Mouse (Mus musculus): ENCODE measurements around the gene Zswim1. TPM values are rescaled to one million over a fixed set of nuclear protein-coding genes. Genes with fewer than 3 reads are reported as not detected.

Gene Zswim1
- polyA plus RNA-seq (2015; fragmentation: Nextera tagmentation; extraction: Ambion mirVana): 26.1 and 32.7 TPM in 2 replicates

- peaks cover 20% of the 10 kb centered on the region for H3K36me3 ChIP-seq (ENCODE audit: control insufficient read depth, insufficient read depth, low read length)
- under 1% methylated on average over 32 of the region's 32 CpGs for WGBS
- H3K27ac ChIP-seq (ENCODE audit: low read depth, low read length): peak within 1 kb of the TSS; percentile 95
- no peaks in the 10 kb centered on the region for H3K9me3 ChIP-seq (ENCODE audit: control insufficient read depth, low read length)
- no peaks in the 10 kb centered on the region for H3K27me3 ChIP-seq (replicated peaks; ENCODE audit: control insufficient read depth, insufficient read depth, low read length)
- ATAC-seq: peak; percentile 100
- H3K9ac ChIP-seq (ENCODE audit: low read depth, low read length): peak within 1 kb of the TSS; percentile 86
- peak within 1 kb of the TSS; percentile 67 for H3K4me2 ChIP-seq (ENCODE audit: low read length)
- H3K4me3 ChIP-seq (ENCODE audit: low read length): peak within 1 kb of the TSS; percentile 83
- peaks cover 9% of the 10 kb centered on the region for H3K4me1 ChIP-seq (ENCODE audit: control insufficient read depth, insufficient read depth, low read depth, low read length)
Measured at GRCm38 (mm10) chr2:164822636-164823165, at the start of gene Zswim1. Gene Zswim1, plus strand, starts transcription at chr2:164822686.

GRCm38 (mm10) chr2:164773229-164773988 is 49.1 kb upstream of the Zswim1 start:
- H3K9me3 ChIP-seq (ENCODE audit: control insufficient read depth, low read length): no peaks in the 10 kb centered on the region
- no peaks in the 10 kb centered on the region for H3K36me3 ChIP-seq (ENCODE audit: control insufficient read depth, insufficient read depth, low read length)
- no peak overlapping the region for H3K4me2 ChIP-seq (ENCODE audit: low read length)
- peaks cover 6% of the 10 kb centered on the region for H3K4me1 ChIP-seq (ENCODE audit: control insufficient read depth, insufficient read depth, low read depth, low read length)
- H3K27ac ChIP-seq (ENCODE audit: low read depth, low read length): no peak overlapping the region
- H3K27me3 ChIP-seq (replicated peaks; ENCODE audit: control insufficient read depth, insufficient read depth, low read length): no peaks in the 10 kb centered on the region
- H3K9ac ChIP-seq (ENCODE audit: low read depth, low read length): no peak overlapping the region
- WGBS: 80% methylated on average over 14 of the region's 14 CpGs
- ATAC-seq: no peak
- H3K4me3 ChIP-seq (ENCODE audit: low read length): no peak overlapping the region

- no peak overlapping the region for H3K4me3 ChIP-seq (ENCODE audit: low read length)
- H3K27me3 ChIP-seq (replicated peaks; ENCODE audit: control insufficient read depth, insufficient read depth, low read length): no peaks in the 10 kb centered on the region
- WGBS: 82% methylated on average over 5 of the region's 5 CpGs
- no peak overlapping the region for H3K4me2 ChIP-seq (ENCODE audit: low read length)
- ATAC-seq: no peak
- no peak overlapping the region for H3K27ac ChIP-seq (ENCODE audit: low read depth, low read length)
- H3K9me3 ChIP-seq (ENCODE audit: control insufficient read depth, low read length): no peaks in the 10 kb centered on the region
- peaks cover 6% of the 10 kb centered on the region for H3K4me1 ChIP-seq (ENCODE audit: control insufficient read depth, insufficient read depth, low read depth, low read length)
- H3K9ac ChIP-seq (ENCODE audit: low read depth, low read length): no peak overlapping the region
- no peaks in the 10 kb centered on the region for H3K36me3 ChIP-seq (ENCODE audit: control insufficient read depth, insufficient read depth, low read length)
Measured at GRCm38 (mm10) chr2:164773989-164774364, 48.5 kb upstream of the Zswim1 start.

GRCm38 (mm10) chr2:164776130-164776529 is 46.4 kb upstream of the Zswim1 start:
- Histone ChIP-seq H3K9ac (ENCODE audit: low read depth, low read length) (no peak overlapping the region), H3K4me2 (ENCODE audit: low read length) (no peak overlapping the region), H3K36me3 (ENCODE audit: control insufficient read depth, insufficient read depth, low read length) (no peaks in the 10 kb centered on the region), H3K4me3 (ENCODE audit: low read length) (no peak overlapping the region), H3K27me3 (replicated peaks; ENCODE audit: control insufficient read depth, insufficient read depth, low read length) (no peaks in the 10 kb centered on the region), H3K9me3 (ENCODE audit: control insufficient read depth, low read length) (no peaks in the 10 kb centered on the region), H3K27ac (ENCODE audit: low read depth, low read length) (no peak overlapping the region), H3K4me1 (ENCODE audit: control insufficient read depth, insufficient read depth, low read depth, low read length) (no peaks in the 10 kb centered on the region)
- no peak for ATAC-seq
- 91% methylated on average over 6 of the region's 6 CpGs for WGBS

GRCm38 (mm10) chr2:164776801-164777200 is 45.7 kb upstream of the Zswim1 start:
- no peak overlapping the region for H3K4me2 ChIP-seq (ENCODE audit: low read length)
- no peaks in the 10 kb centered on the region for H3K27me3 ChIP-seq (replicated peaks; ENCODE audit: control insufficient read depth, insufficient read depth, low read length)
- H3K27ac ChIP-seq (ENCODE audit: low read depth, low read length): no peak overlapping the region
- WGBS: 66% methylated on average over 17 of the region's 17 CpGs
- H3K4me3 ChIP-seq (ENCODE audit: low read length): no peak overlapping the region
- H3K9ac ChIP-seq (ENCODE audit: low read depth, low read length): no peak overlapping the region
- ATAC-seq: no peak
- H3K4me1 ChIP-seq (ENCODE audit: control insufficient read depth, insufficient read depth, low read depth, low read length): no peaks in the 10 kb centered on the region
- no peaks in the 10 kb centered on the region for H3K36me3 ChIP-seq (ENCODE audit: control insufficient read depth, insufficient read depth, low read length)
- no peaks in the 10 kb centered on the region for H3K9me3 ChIP-seq (ENCODE audit: control insufficient read depth, low read length)

- H3K9me3 ChIP-seq (ENCODE audit: control insufficient read depth, low read length): no peaks in the 10 kb centered on the region
- H3K27ac ChIP-seq (ENCODE audit: low read depth, low read length): no peak overlapping the region
- no peak overlapping the region for H3K9ac ChIP-seq (ENCODE audit: low read depth, low read length)
- ATAC-seq: no peak
- no peaks in the 10 kb centered on the region for H3K36me3 ChIP-seq (ENCODE audit: control insufficient read depth, insufficient read depth, low read length)
- WGBS: 84% methylated on average over 30 of the region's 30 CpGs
- H3K4me1 ChIP-seq (ENCODE audit: control insufficient read depth, insufficient read depth, low read depth, low read length): no peaks in the 10 kb centered on the region
- no peak overlapping the region for H3K4me2 ChIP-seq (ENCODE audit: low read length)
- H3K4me3 ChIP-seq (ENCODE audit: low read length): no peak overlapping the region
- no peaks in the 10 kb centered on the region for H3K27me3 ChIP-seq (replicated peaks; ENCODE audit: control insufficient read depth, insufficient read depth, low read length)
Measured at GRCm38 (mm10) chr2:164777246-164778014, 45.1 kb upstream of the Zswim1 start.

GRCm38 (mm10) chr2:164778015-164778287 is 44.5 kb upstream of the Zswim1 start:
- H3K9me3 ChIP-seq (ENCODE audit: control insufficient read depth, low read length): no peaks in the 10 kb centered on the region
- H3K27ac ChIP-seq (ENCODE audit: low read depth, low read length): no peak overlapping the region
- WGBS: 94% methylated on average over 11 of the region's 11 CpGs
- no peaks in the 10 kb centered on the region for H3K4me1 ChIP-seq (ENCODE audit: control insufficient read depth, insufficient read depth, low read depth, low read length)
- ATAC-seq: no peak
- no peaks in the 10 kb centered on the region for H3K36me3 ChIP-seq (ENCODE audit: control insufficient read depth, insufficient read depth, low read length)
- no peak overlapping the region for H3K4me2 ChIP-seq (ENCODE audit: low read length)
- no peaks in the 10 kb centered on the region for H3K27me3 ChIP-seq (replicated peaks; ENCODE audit: control insufficient read depth, insufficient read depth, low read length)
- H3K4me3 ChIP-seq (ENCODE audit: low read length): no peak overlapping the region
- no peak overlapping the region for H3K9ac ChIP-seq (ENCODE audit: low read depth, low read length)

- Histone ChIP-seq H3K9ac (ENCODE audit: low read depth, low read length) (no peak overlapping the region), H3K27ac (ENCODE audit: low read depth, low read length) (no peak overlapping the region), H3K36me3 (ENCODE audit: control insufficient read depth, insufficient read depth, low read length) (no peaks in the 10 kb centered on the region), H3K4me3 (ENCODE audit: low read length) (no peak overlapping the region), H3K27me3 (replicated peaks; ENCODE audit: control insufficient read depth, insufficient read depth, low read length) (no peaks in the 10 kb centered on the region), H3K4me2 (ENCODE audit: low read length) (no peak overlapping the region), H3K9me3 (ENCODE audit: control insufficient read depth, low read length) (no peaks in the 10 kb centered on the region), H3K4me1 (ENCODE audit: control insufficient read depth, insufficient read depth, low read depth, low read length) (no peaks in the 10 kb centered on the region)
- WGBS: 88% methylated on average over 7 of the region's 7 CpGs
- no peak for ATAC-seq
Measured at GRCm38 (mm10) chr2:164778809-164779208, 43.7 kb upstream of the Zswim1 start.

GRCm38 (mm10) chr2:164779481-164780086 is 42.9 kb upstream of the Zswim1 start, which contains the start of gene Tnnc2:
Gene Tnnc2, minus strand, starts transcription at chr2:164779967.
- H3K36me3 ChIP-seq (ENCODE audit: control insufficient read depth, insufficient read depth, low read length): no peaks in the 10 kb centered on the region
- no peak within 1 kb of the TSS for H3K9ac ChIP-seq (ENCODE audit: low read depth, low read length)
- H3K4me2 ChIP-seq (ENCODE audit: low read length): no peak within 1 kb of the TSS
- H3K4me1 ChIP-seq (ENCODE audit: control insufficient read depth, insufficient read depth, low read depth, low read length): no peaks in the 10 kb centered on the region
- H3K27ac ChIP-seq (ENCODE audit: low read depth, low read length): no peak within 1 kb of the TSS
- H3K27me3 ChIP-seq (replicated peaks; ENCODE audit: control insufficient read depth, insufficient read depth, low read length): no peaks in the 10 kb centered on the region
- no peaks in the 10 kb centered on the region for H3K9me3 ChIP-seq (ENCODE audit: control insufficient read depth, low read length)
- ATAC-seq: no peak
- no peak within 1 kb of the TSS for H3K4me3 ChIP-seq (ENCODE audit: low read length)
- 70% methylated on average over 8 of the region's 8 CpGs for WGBS

Measured in hindbrain, embryonic 16.5 days (tissue).